Mouse (Mus musculus): ENCODE measurements around the gene Ncoa7.
"Not testable (repeated sequence)": the region's sequence is repeated elsewhere in the genome, so short reads cannot be mapped to it uniquely, and the experiment has no call there.

The Ncoa7 gene

GRCm38 (mm10) chr10:30787684-30788339 lies 15.3 kb downstream of the Ncoa7 start:
- DNase-seq (ENCODE audit: low spot score in 2 of 2), result no peak

GRCm38 (mm10) chr10:30786103-30786754 lies 16.9 kb downstream of the Ncoa7 start:
- DNase-seq (ENCODE audit: low spot score in 2 of 2), result no peak

- DNase-seq (ENCODE audit: low spot score in 2 of 2), result not testable (repeated sequence)
These were observed 22.2 kb downstream of the Ncoa7 start for GRCm38 (mm10) chr10:30780921-30781320.

- no peak for DNase-seq (ENCODE audit: low spot score in 2 of 2)
These were observed 24.9 kb downstream of the Ncoa7 start for GRCm38 (mm10) chr10:30778240-30778639.

GRCm38 (mm10) chr10:30775987-30776386 lies 27.1 kb downstream of the Ncoa7 start:
- no peak for DNase-seq (ENCODE audit: low spot score in 2 of 2)

GRCm38 (mm10) chr10:30775568-30775967 lies 27.6 kb downstream of the Ncoa7 start:
- DNase-seq (ENCODE audit: low spot score in 2 of 2), result no peak

GRCm38 (mm10) chr10:30774396-30774795 lies 28.7 kb downstream of the Ncoa7 start:
- DNase-seq (ENCODE audit: low spot score in 2 of 2), result no peak

- DNase-seq (ENCODE audit: low spot score in 2 of 2), result no peak
These were observed 29.9 kb downstream of the Ncoa7 start for GRCm38 (mm10) chr10:30773181-30773580.

- DNase-seq (ENCODE audit: low spot score in 2 of 2), result no peak
These were observed 31.5 kb downstream of the Ncoa7 start for GRCm38 (mm10) chr10:30771417-30772158.

GRCm38 (mm10) chr10:30768820-30769219 lies 34.3 kb downstream of the Ncoa7 start:
- DNase-seq (ENCODE audit: low spot score in 2 of 2), result no peak

GRCm38 (mm10) chr10:30768250-30768649 lies 34.9 kb downstream of the Ncoa7 start:
- DNase-seq (ENCODE audit: low spot score in 2 of 2), result peak in 1 of 2 experiments; percentile 53

- no peak for DNase-seq (ENCODE audit: low spot score in 2 of 2)
These were observed 39.9 kb downstream of the Ncoa7 start for GRCm38 (mm10) chr10:30763179-30763770.

- no peak for DNase-seq (ENCODE audit: low spot score in 2 of 2)
These were observed 40.7 kb downstream of the Ncoa7 start for GRCm38 (mm10) chr10:30762284-30762964.

GRCm38 (mm10) chr10:30759360-30760147 lies 43.6 kb downstream of the Ncoa7 start:
- DNase-seq (ENCODE audit: low spot score in 2 of 2), result no peak

- no peak for DNase-seq (ENCODE audit: low spot score in 2 of 2)
These were observed 47.1 kb downstream of the Ncoa7 start for GRCm38 (mm10) chr10:30756064-30756463.

GRCm38 (mm10) chr10:30754825-30755457 lies 48.2 kb downstream of the Ncoa7 start:
- DNase-seq (ENCODE audit: low spot score in 2 of 2), result no peak

GRCm38 (mm10) chr10:30754082-30754481 lies 49.0 kb downstream of the Ncoa7 start:
- DNase-seq (ENCODE audit: low spot score in 2 of 2), result no peak

GRCm38 (mm10) chr10:30752485-30752884 lies 50.6 kb downstream of the Ncoa7 start:
- no peak for DNase-seq (ENCODE audit: low spot score in 2 of 2)

- no peak for DNase-seq (ENCODE audit: low spot score in 2 of 2)
These were observed 51.5 kb downstream of the Ncoa7 start for GRCm38 (mm10) chr10:30751586-30751985.

- no peak for DNase-seq (ENCODE audit: low spot score in 2 of 2)
These were observed 53.3 kb downstream of the Ncoa7 start for GRCm38 (mm10) chr10:30749807-30750206.

Data from urinary bladder, postnatal 36 days (tissue).